Mouse (Mus musculus): ENCODE results near the gene Cdc42.

DNA sequence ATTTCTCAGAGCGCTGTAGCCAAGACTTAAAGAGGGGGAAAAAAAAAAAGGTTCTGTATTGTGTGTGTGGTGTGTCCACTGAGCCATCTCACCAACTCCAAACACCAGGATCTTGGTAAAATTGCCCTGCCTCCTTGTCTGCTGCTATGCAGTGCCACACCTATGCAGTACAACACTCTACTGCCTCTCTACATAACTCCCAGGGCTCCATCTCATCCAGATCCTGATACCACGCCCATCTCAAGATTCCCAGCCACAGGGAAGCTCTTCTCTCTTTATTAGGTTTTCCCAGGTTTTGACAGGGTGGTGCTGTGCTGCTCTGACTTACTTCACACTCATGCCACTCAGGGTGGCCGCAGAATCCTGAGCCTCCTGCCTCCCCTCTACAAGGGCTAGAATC, 3.5 kb upstream of the Cdc42 start:
- TF ChIP-seq GATA1 (IDR thresholded peaks at IDR 0.05; ENCODE audit: borderline replicate concordance, low read length), result no peak
- no peak for TF ChIP-seq CTCF (IDR thresholded peaks at IDR 0.05; ENCODE audit: low read depth, low read length)
